Mouse (Mus musculus) liver, embryonic 14.5 days (tissue): ENCODE measurements at regions not wholly inside any gene's neighbourhood (a gene's known extent, or its start where the extent isn't known, plus 50 kb on each side); places are given as distances from the start of the nearest gene placed in this dataset.

Experiments
- ATAC-seq: fragments of 200-750 bp; cut with Nextera tagmentation; 2 replicates; pipeline ENCODE4 v1.8.0; 2017; ENCODE audit warnings: moderate number of reproducible peaks, mild to moderate bottlenecking, moderate library complexity; ENCODE audit not compliant: insufficient read depth
- DNase-seq, 3 experiments: peaks; one replicate each; pipeline ENCODE4 v3.0.0-alpha.2; 2012 to 2013; ENCODE audit warnings: low read depth in 3 of 3, low spot score in 3 of 3
- H3K27ac ChIP-seq: fragments of 300-500 bp; sonication (generic); 2 replicates; pipeline ENCODE4 v1.5.1; 2014; ENCODE audit warnings: moderate library complexity, mild to moderate bottlenecking, control low read depth, inconsistent platforms
- H3K27me3 ChIP-seq: fragments of 300-500 bp; sonication (generic); 2 replicates; pipeline ENCODE4 v1.6.1; 2014; ENCODE audit warnings: mild to moderate bottlenecking, low read length, moderate library complexity; ENCODE audit not compliant: control insufficient read depth, insufficient read depth
- H3K36me3 ChIP-seq: fragments of 300-500 bp; sonication (generic); replicated peaks from 2 replicates; pipeline ENCODE4 v1.6.1; 2014; ENCODE audit warnings: low read depth; ENCODE audit not compliant: control insufficient read depth, insufficient read depth
- H3K4me1 ChIP-seq, 2 experiments: fragments of 200-500 bp in 1 of 2; fragments of 300-500 bp in 1 of 2; sonication (generic) in 1 of 2; replicated peaks; 2 replicates each; pipeline ENCODE4 v1.6.1; 2012 to 2014; ENCODE audit warnings: antibody characterized with exemption in 1 of 2, inconsistent platforms in 1 of 2, low read length in 1 of 2; ENCODE audit not compliant: control insufficient read depth in 2 of 2, insufficient read depth in 2 of 2
- H3K4me2 ChIP-seq: fragments of 300-500 bp; sonication (generic); 2 replicates; pipeline ENCODE4 v1.6.1; 2014; ENCODE audit warnings: low read depth, mild to moderate bottlenecking, control low read depth, moderate library complexity
- H3K4me3 ChIP-seq, 2 experiments: fragments of 200-500 bp in 1 of 2; fragments of 300-500 bp in 1 of 2; sonication (generic) in 1 of 2; 2 replicates each; pipeline ENCODE4 v1.5.1; 2012 to 2014; ENCODE audit warnings: low read depth in 2 of 2, low read length in 2 of 2, mild to moderate bottlenecking in 2 of 2, control low read depth in 1 of 2, inconsistent platforms in 1 of 2, moderate library complexity in 1 of 2; ENCODE audit not compliant: insufficient read depth in 1 of 2
- H3K9ac ChIP-seq: fragments of 300-500 bp; sonication (generic); replicated peaks from 2 replicates; pipeline ENCODE4 v1.6.1; 2014; ENCODE audit warnings: mild to moderate bottlenecking, control low read depth, moderate library complexity
- H3K9me3 ChIP-seq: fragments of 300-500 bp; sonication (generic); 2 replicates; pipeline ENCODE4 v1.6.1; 2016; ENCODE audit warnings: low read length, mixed read lengths; ENCODE audit not compliant: control insufficient read depth
- CTCF ChIP-seq: IDR thresholded peaks from 2 replicates; pipeline ENCODE4 v1.5.1; 2016; ENCODE audit warnings: antibody characterized with exemption, low read depth, control low read depth
- EP300 ChIP-seq: IDR thresholded peaks from 2 replicates; pipeline ENCODE4 v1.6.1; 2016; ENCODE audit warnings: antibody characterized with exemption, low read depth
- WGBS: fragments of 180-500 bp; shearing (Covaris S2); extraction: QIAGEN DNeasy Blood & Tissue Kit; methylation state at CpG from one replicate; pipeline ENCODE4 v1.1.7; 2014; ENCODE audit not compliant: insufficient replicate concordance; 5-methylcytosine and 5-hydroxymethylcytosine counted together

GRCm38 (mm10) chr3:40092765-40093368 is 438.2 kb upstream of the Intu start:
- no peak overlapping the region for H3K27ac ChIP-seq
- 70% methylated on average over 8 of the region's 8 CpGs for WGBS

GRCm38 (mm10) chr3:40094040-40094439 is 437.0 kb upstream of the Intu start:
- 71% methylated on average over 6 of the region's 6 CpGs for WGBS
- no peak overlapping the region for H3K9ac ChIP-seq
- H3K36me3 ChIP-seq: no peaks in the 10 kb centered on the region
- no peak overlapping the region for H3K27ac ChIP-seq
- DNase-seq (no peak), ATAC-seq (no peak)
- no peak overlapping the region for H3K4me3 ChIP-seq
- H3K9me3 ChIP-seq: no peaks in the 10 kb centered on the region
- no peaks in the 10 kb centered on the region for H3K27me3 ChIP-seq
- no peak overlapping the region for H3K4me2 ChIP-seq
- no peaks in the 10 kb centered on the region for H3K4me1 ChIP-seq
- TF ChIP-seq EP300: no peak
- TF ChIP-seq CTCF: no peak

More at GRCm38 (mm10) chr3:40092765-40093368, 438.2 kb upstream of the Intu start:
- no peak for TF ChIP-seq CTCF
- TF ChIP-seq EP300: no peak
- ATAC-seq: no peak
- no peak for DNase-seq
- Histone ChIP-seq H3K36me3 (no peaks in the 10 kb centered on the region), H3K9me3 (no peaks in the 10 kb centered on the region), H3K27me3 (no peaks in the 10 kb centered on the region), H3K4me3 (no peak overlapping the region), H3K4me2 (no peak overlapping the region), H3K9ac (no peak overlapping the region), H3K4me1 (no peaks in the 10 kb centered on the region)

GRCm38 (mm10) chr3:40094701-40095100 is 436.4 kb upstream of the Intu start:
- Histone ChIP-seq H3K9ac (no peak overlapping the region), H3K36me3 (no peaks in the 10 kb centered on the region), H3K9me3 (no peaks in the 10 kb centered on the region), H3K4me1 (no peaks in the 10 kb centered on the region), H3K27me3 (no peaks in the 10 kb centered on the region), H3K27ac (no peak overlapping the region), H3K4me2 (no peak overlapping the region), H3K4me3 (no peak overlapping the region)
- ATAC-seq: no peak
- no peak for DNase-seq
- TF ChIP-seq CTCF (no peak), EP300 (no peak)

- no peaks in the 10 kb centered on the region for H3K27me3 ChIP-seq
- H3K9ac ChIP-seq: no peak overlapping the region
- no peak overlapping the region for H3K4me2 ChIP-seq
- TF ChIP-seq EP300 (no peak), CTCF (no peak)
- H3K27ac ChIP-seq: no peak overlapping the region
- no peaks in the 10 kb centered on the region for H3K9me3 ChIP-seq
- DNase-seq (no peak), ATAC-seq (no peak)
- WGBS: 58% methylated on average over 4 of the region's 4 CpGs
- H3K4me3 ChIP-seq: no peak overlapping the region
- H3K4me1 ChIP-seq: no peaks in the 10 kb centered on the region
- no peaks in the 10 kb centered on the region for H3K36me3 ChIP-seq
Observed at GRCm38 (mm10) chr3:40102698-40103097, 428.4 kb upstream of the Intu start.

- no peak for ATAC-seq
- Histone ChIP-seq H3K27ac (no peak overlapping the region), H3K9me3 (no peaks in the 10 kb centered on the region), H3K27me3 (no peaks in the 10 kb centered on the region), H3K4me1 (no peaks in the 10 kb centered on the region), H3K4me2 (no peak overlapping the region), H3K9ac (no peak overlapping the region), H3K36me3 (no peaks in the 10 kb centered on the region), H3K4me3 (no peak overlapping the region)
- no peak for DNase-seq
- 50% methylated on average over 4 of the region's 4 CpGs for WGBS
- TF ChIP-seq CTCF: no peak
- no peak for TF ChIP-seq EP300
Observed at GRCm38 (mm10) chr3:40114811-40115210, 416.3 kb upstream of the Intu start.
